Mouse (Mus musculus): ENCODE measurements around the gene Chadl.

DNA sequence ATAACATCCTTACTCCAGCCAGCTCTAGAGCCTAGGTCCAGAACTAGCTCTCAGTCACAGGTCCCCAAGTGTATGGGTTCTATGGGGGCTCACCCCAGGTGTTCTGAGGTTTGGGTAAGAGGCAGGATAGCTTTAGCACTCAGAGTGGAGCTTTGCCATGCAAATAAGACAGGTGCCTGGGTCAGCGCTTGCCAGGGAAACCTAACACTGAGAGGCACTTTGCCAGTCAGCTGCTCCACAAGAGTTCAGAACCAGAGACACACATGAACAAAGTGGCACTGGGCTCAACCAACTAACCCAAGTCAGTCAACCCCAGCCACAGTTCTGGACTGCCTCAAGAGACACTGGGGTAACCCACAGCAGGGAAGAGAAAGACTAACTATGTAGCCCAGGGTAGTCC lies 12.6 kb upstream of the Chadl start:
- TF ChIP-seq CTCF (IDR thresholded peaks at IDR 0.05; ENCODE audit: extremely low read depth, insufficient read depth, insufficient read length, insufficient replicate concordance) (no peak), POLR2A (IDR thresholded peaks at IDR 0.05; ENCODE audit: low read depth, low read length) (no peak)

Measured in spleen, adult 2 months (tissue).